Mouse (Mus musculus) midbrain, embryonic 13.5 days (tissue): Measurements from ENCODE around the gene Nwd2. TPM values are rescaled to one million over a fixed set of nuclear protein-coding genes. Genes with fewer than 3 reads are reported as not detected.

Experiments
- ATAC-seq: fragments of 200-750 bp; cut with Nextera tagmentation; 2 replicates; pipeline ENCODE4 v1.8.0; 2017; ENCODE audit warnings: mild to moderate bottlenecking, moderate TSS enrichment, moderate library complexity
- H3K27ac ChIP-seq: fragments of 300-500 bp; sonication (generic); 2 replicates; pipeline ENCODE4 v1.5.1; 2015; ENCODE audit warnings: inconsistent platforms, mild to moderate bottlenecking, moderate library complexity
- H3K27me3 ChIP-seq: fragments of 300-500 bp; sonication (generic); 2 replicates; pipeline ENCODE4 v1.6.1; 2015; ENCODE audit warnings: mild to moderate bottlenecking, inconsistent platforms
- H3K36me3 ChIP-seq: fragments of 300-500 bp; sonication (generic); 2 replicates; pipeline ENCODE4 v1.6.1; 2015; ENCODE audit warnings: mild to moderate bottlenecking, inconsistent platforms
- H3K4me1 ChIP-seq: fragments of 300-500 bp; sonication (generic); replicated peaks from 2 replicates; pipeline ENCODE4 v1.6.1; 2015; ENCODE audit warnings: inconsistent platforms
- H3K4me2 ChIP-seq: fragments of 300-500 bp; sonication (generic); replicated peaks from 2 replicates; pipeline ENCODE4 v1.6.1; 2015; ENCODE audit warnings: moderate library complexity, mild to moderate bottlenecking, inconsistent platforms
- H3K4me3 ChIP-seq: fragments of 300-500 bp; sonication (generic); replicated peaks from 2 replicates; pipeline ENCODE4 v1.5.1; 2015; ENCODE audit warnings: mild to moderate bottlenecking, inconsistent platforms
- H3K9ac ChIP-seq: fragments of 300-500 bp; sonication (generic); replicated peaks from 2 replicates; pipeline ENCODE4 v1.6.1; 2015; ENCODE audit warnings: mild to moderate bottlenecking, inconsistent platforms
- H3K9me3 ChIP-seq: fragments of 300-500 bp; sonication (generic); 2 replicates; pipeline ENCODE4 v1.6.1; 2016; ENCODE audit warnings: mild to moderate bottlenecking, inconsistent platforms
- WGBS: fragments of 180-500 bp; shearing (Covaris S2); methylation state at CpG from one replicate; pipeline ENCODE4 v1.1.7; 2015; 5-methylcytosine and 5-hydroxymethylcytosine counted together
- polyA plus RNA-seq: library from polyadenylated mRNA; unstranded; fragments of >200 nt; fragmentation: Nextera tagmentation; extraction: Ambion mirVana; gene quantifications from 2 replicates; pipeline ENCODE4 v1.2.1, GENCODE M21; 2015

The Nwd2 gene
- polyA plus RNA-seq, 1 experiment from 2014 or later = 4.5 TPM

- Histone ChIP-seq H3K4me1 (no peaks in the 10 kb centered on the region), H3K4me3 (no peak overlapping the region), H3K27me3 (no peaks in the 10 kb centered on the region), H3K9me3 (no peaks in the 10 kb centered on the region), H3K27ac (no peak overlapping the region), H3K9ac (no peak overlapping the region), H3K36me3 (no peaks in the 10 kb centered on the region), H3K4me2 (no peak overlapping the region)
- no peak for ATAC-seq
- WGBS = 83% methylated on average over 5 of the region's 5 CpGs
Measured at GRCm38 (mm10) chr5:63821176-63821575, 172.3 kb downstream of the Nwd2 start.

GRCm38 (mm10) chr5:63821860-63822259, 173.0 kb downstream of the Nwd2 start:
- no peak for ATAC-seq
- no peaks in the 10 kb centered on the region for H3K9me3 ChIP-seq
- WGBS = 73% methylated on average over 8 of the region's 8 CpGs

GRCm38 (mm10) chr5:63823362-63824332, 174.7 kb downstream of the Nwd2 start:
- Histone ChIP-seq H3K9me3 (no peaks in the 10 kb centered on the region), H3K4me2 (no peak overlapping the region), H3K4me3 (no peak overlapping the region), H3K9ac (no peak overlapping the region), H3K4me1 (no peaks in the 10 kb centered on the region), H3K27me3 (no peaks in the 10 kb centered on the region), H3K36me3 (no peaks in the 10 kb centered on the region), H3K27ac (no peak overlapping the region)
- WGBS = 81% methylated on average over 10 of the region's 10 CpGs
- ATAC-seq = no peak

More at GRCm38 (mm10) chr5:63821860-63822259, 173.0 kb downstream of the Nwd2 start:
- no peaks in the 10 kb centered on the region for H3K36me3 ChIP-seq
- no peak overlapping the region for H3K27ac ChIP-seq
- H3K4me2 ChIP-seq = no peak overlapping the region
- no peak overlapping the region for H3K9ac ChIP-seq
- H3K4me3 ChIP-seq = no peak overlapping the region
- no peaks in the 10 kb centered on the region for H3K27me3 ChIP-seq
- H3K4me1 ChIP-seq = no peaks in the 10 kb centered on the region

- H3K4me1 ChIP-seq = no peaks in the 10 kb centered on the region
- H3K4me2 ChIP-seq = no peak overlapping the region
- no peak overlapping the region for H3K4me3 ChIP-seq
- no peak for ATAC-seq
- H3K27me3 ChIP-seq = no peaks in the 10 kb centered on the region
- H3K36me3 ChIP-seq = no peaks in the 10 kb centered on the region
- H3K9ac ChIP-seq = no peak overlapping the region
- 90% methylated on average over 8 of the region's 8 CpGs for WGBS
- H3K9me3 ChIP-seq = no peaks in the 10 kb centered on the region
- H3K27ac ChIP-seq = no peak overlapping the region
Measured at GRCm38 (mm10) chr5:63824599-63825350, 175.9 kb downstream of the Nwd2 start.

GRCm38 (mm10) chr5:63825881-63826280, 177.0 kb downstream of the Nwd2 start:
- Histone ChIP-seq H3K27ac (no peak overlapping the region), H3K27me3 (no peaks in the 10 kb centered on the region), H3K36me3 (no peaks in the 10 kb centered on the region), H3K4me3 (no peak overlapping the region), H3K4me2 (no peak overlapping the region), H3K9me3 (no peaks in the 10 kb centered on the region), H3K4me1 (no peaks in the 10 kb centered on the region), H3K9ac (no peak overlapping the region)
- 84% methylated on average over 5 of the region's 5 CpGs for WGBS
- no peak for ATAC-seq

- Histone ChIP-seq H3K4me1 (no peaks in the 10 kb centered on the region), H3K9ac (no peak overlapping the region), H3K27me3 (no peaks in the 10 kb centered on the region), H3K27ac (no peak overlapping the region), H3K36me3 (no peaks in the 10 kb centered on the region), H3K4me2 (no peak overlapping the region), H3K9me3 (no peaks in the 10 kb centered on the region), H3K4me3 (no peak overlapping the region)
- WGBS = 83% methylated on average over 6 of the region's 6 CpGs
- ATAC-seq = no peak
Measured at GRCm38 (mm10) chr5:63827006-63827405, 178.1 kb downstream of the Nwd2 start.

- ATAC-seq = no peak
- WGBS = 57% methylated on average over 5 of the region's 5 CpGs
- Histone ChIP-seq H3K9ac (no peak overlapping the region), H3K9me3 (no peaks in the 10 kb centered on the region), H3K27me3 (no peaks in the 10 kb centered on the region), H3K27ac (no peak overlapping the region), H3K4me1 (no peaks in the 10 kb centered on the region), H3K4me3 (no peak overlapping the region), H3K36me3 (no peaks in the 10 kb centered on the region), H3K4me2 (no peak overlapping the region)
Measured at GRCm38 (mm10) chr5:63827415-63828053, 178.6 kb downstream of the Nwd2 start.

GRCm38 (mm10) chr5:63828380-63829185, 179.7 kb downstream of the Nwd2 start:
- H3K9ac ChIP-seq = no peak overlapping the region
- H3K27me3 ChIP-seq = no peaks in the 10 kb centered on the region
- 92% methylated on average over 10 of the region's 10 CpGs for WGBS
- no peak overlapping the region for H3K27ac ChIP-seq
- H3K4me3 ChIP-seq = no peak overlapping the region
- H3K4me1 ChIP-seq = no peaks in the 10 kb centered on the region
- H3K4me2 ChIP-seq = no peak overlapping the region
- ATAC-seq = no peak
- H3K9me3 ChIP-seq = no peaks in the 10 kb centered on the region
- no peaks in the 10 kb centered on the region for H3K36me3 ChIP-seq

GRCm38 (mm10) chr5:63831054-63831453, 182.2 kb downstream of the Nwd2 start:
- H3K4me2 ChIP-seq = no peak overlapping the region
- H3K4me3 ChIP-seq = no peak overlapping the region
- 90% methylated on average over 4 of the region's 4 CpGs for WGBS
- no peak overlapping the region for H3K9ac ChIP-seq
- no peak overlapping the region for H3K27ac ChIP-seq
- no peaks in the 10 kb centered on the region for H3K9me3 ChIP-seq
- H3K36me3 ChIP-seq = no peaks in the 10 kb centered on the region
- H3K27me3 ChIP-seq = no peaks in the 10 kb centered on the region
- no peak for ATAC-seq
- H3K4me1 ChIP-seq = no peaks in the 10 kb centered on the region

GRCm38 (mm10) chr5:63833955-63834354, 185.1 kb downstream of the Nwd2 start:
- H3K27ac ChIP-seq = no peak overlapping the region
- 34% methylated on average over 5 of the region's 5 CpGs for WGBS
- ATAC-seq = no peak
- no peak overlapping the region for H3K4me3 ChIP-seq
- H3K4me1 ChIP-seq = no peaks in the 10 kb centered on the region
- no peaks in the 10 kb centered on the region for H3K36me3 ChIP-seq
- no peak overlapping the region for H3K4me2 ChIP-seq
- H3K9ac ChIP-seq = no peak overlapping the region
- no peaks in the 10 kb centered on the region for H3K9me3 ChIP-seq
- H3K27me3 ChIP-seq = no peaks in the 10 kb centered on the region

GRCm38 (mm10) chr5:63834435-63834834, 185.5 kb downstream of the Nwd2 start:
- WGBS = 59% methylated on average over 3 of the region's 3 CpGs
- Histone ChIP-seq H3K4me3 (no peak overlapping the region), H3K4me1 (no peaks in the 10 kb centered on the region), H3K9ac (no peak overlapping the region), H3K27me3 (no peaks in the 10 kb centered on the region), H3K27ac (no peak overlapping the region), H3K36me3 (no peaks in the 10 kb centered on the region), H3K4me2 (no peak overlapping the region), H3K9me3 (no peaks in the 10 kb centered on the region)
- no peak for ATAC-seq
